Mouse (Mus musculus) embryonic facial prominence, embryonic 15.5 days (tissue): ENCODE data around the gene Enc1. TPM values are rescaled to one million over a fixed set of nuclear protein-coding genes. Genes with fewer than 3 reads are reported as not detected.

ENCODE experiments used
- ATAC-seq: fragments of 200-750 bp; cut with Nextera tagmentation; 2 replicates; pipeline ENCODE4 v1.8.0; 2017; ENCODE audit warnings: low read depth, moderate TSS enrichment; ENCODE audit not compliant: insufficient number of reproducible peaks, low FRiP score, low TSS enrichment
- H3K27ac ChIP-seq: fragments of 300-500 bp; sonication (generic); replicated peaks from 2 replicates; pipeline ENCODE4 v1.5.1; 2015; ENCODE audit warnings: mild to moderate bottlenecking, inconsistent platforms
- H3K27me3 ChIP-seq: fragments of 300-500 bp; sonication (generic); 2 replicates; pipeline ENCODE4 v1.6.1; 2015; ENCODE audit warnings: inconsistent platforms
- H3K36me3 ChIP-seq: fragments of 300-500 bp; sonication (generic); 2 replicates; pipeline ENCODE4 v1.6.1; 2015; ENCODE audit warnings: mild to moderate bottlenecking, inconsistent platforms
- H3K4me1 ChIP-seq: fragments of 300-500 bp; sonication (generic); 2 replicates; pipeline ENCODE4 v1.6.1; 2015; ENCODE audit warnings: inconsistent platforms
- H3K4me2 ChIP-seq: fragments of 300-500 bp; sonication (generic); replicated peaks from 2 replicates; pipeline ENCODE4 v1.6.1; 2015; ENCODE audit warnings: mild to moderate bottlenecking, inconsistent platforms
- H3K4me3 ChIP-seq: fragments of 300-500 bp; sonication (generic); replicated peaks from 2 replicates; pipeline ENCODE4 v1.5.1; 2015; ENCODE audit warnings: mild to moderate bottlenecking, inconsistent platforms
- H3K9ac ChIP-seq: fragments of 300-500 bp; sonication (generic); 2 replicates; pipeline ENCODE4 v1.6.1; 2015; ENCODE audit warnings: inconsistent platforms
- H3K9me3 ChIP-seq: fragments of 300-500 bp; sonication (generic); replicated peaks from 2 replicates; pipeline ENCODE4 v1.6.1; 2016; ENCODE audit warnings: inconsistent platforms
- WGBS: fragments of 180-500 bp; shearing (Covaris S2); methylation state at CpG from one replicate; pipeline ENCODE4 v1.1.7; 2015; 5-methylcytosine and 5-hydroxymethylcytosine counted together
- polyA plus RNA-seq: library from polyadenylated mRNA; unstranded; fragments of >200 nt; fragmentation: Nextera tagmentation; extraction: Ambion mirVana; gene quantifications from 2 replicates; pipeline ENCODE4 v1.2.1, GENCODE M21; 2015

The Enc1 gene
- polyA plus RNA-seq, 1 experiment from 2014 or later: 10.1 TPM

- H3K27me3 ChIP-seq: no peaks in the 10 kb centered on the region
- no peaks in the 10 kb centered on the region for H3K9me3 ChIP-seq
- WGBS: 68% methylated on average over 9 of the region's 9 CpGs
- no peaks in the 10 kb centered on the region for H3K36me3 ChIP-seq
- H3K9ac ChIP-seq: no peak overlapping the region
- ATAC-seq: no peak
- no peak overlapping the region for H3K27ac ChIP-seq
- H3K4me1 ChIP-seq: peaks cover 6% of the 10 kb centered on the region; the same call in 1 of the 2 replicates
- H3K4me2 ChIP-seq: no peak overlapping the region
- H3K4me3 ChIP-seq: no peak overlapping the region
These were observed 54.4 kb downstream of the Enc1 start for GRCm38 (mm10) chr13:97295101-97295852.

DNA sequence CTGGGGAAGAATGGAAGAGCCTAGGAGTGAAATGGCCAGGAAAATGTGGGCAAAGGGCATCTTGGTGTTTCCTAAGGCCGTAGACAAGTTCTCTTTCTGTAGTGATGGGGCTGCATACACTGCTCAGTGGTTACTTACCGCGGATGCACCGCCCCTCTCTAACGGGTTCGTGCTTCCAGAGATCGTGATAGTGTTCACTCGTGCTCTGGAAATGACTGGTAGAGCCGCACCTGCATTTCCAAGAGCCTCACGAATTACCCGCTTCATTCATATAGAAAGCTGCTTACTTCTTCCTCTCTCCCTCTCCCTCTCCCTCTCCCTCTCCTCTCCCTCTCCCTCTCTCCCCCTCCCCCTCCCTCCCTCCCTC is 54.9 kb downstream of the Enc1 start:
- Histone ChIP-seq H3K4me1 (peaks cover 6% of the 10 kb centered on the region; the same call in 1 of the 2 replicates), H3K36me3 (no peaks in the 10 kb centered on the region), H3K9ac (no peak overlapping the region), H3K27ac (no peak overlapping the region), H3K27me3 (no peaks in the 10 kb centered on the region), H3K4me2 (no peak overlapping the region), H3K4me3 (no peak overlapping the region), H3K9me3 (no peaks in the 10 kb centered on the region)
- ATAC-seq: no peak
- 71% methylated on average over 11 of the region's 11 CpGs for WGBS

GRCm38 (mm10) chr13:97296281-97296680 is 55.4 kb downstream of the Enc1 start:
- no peak overlapping the region for H3K4me3 ChIP-seq
- H3K9me3 ChIP-seq: no peaks in the 10 kb centered on the region
- peaks cover 2% of the 10 kb centered on the region; the same call in 1 of the 2 replicates for H3K4me1 ChIP-seq
- ATAC-seq: no peak
- 81% methylated on average over 8 of the region's 8 CpGs for WGBS
- H3K9ac ChIP-seq: no peak overlapping the region
- no peak overlapping the region for H3K27ac ChIP-seq
- H3K4me2 ChIP-seq: no peak overlapping the region
- no peaks in the 10 kb centered on the region for H3K27me3 ChIP-seq
- H3K36me3 ChIP-seq: no peaks in the 10 kb centered on the region

DNA sequence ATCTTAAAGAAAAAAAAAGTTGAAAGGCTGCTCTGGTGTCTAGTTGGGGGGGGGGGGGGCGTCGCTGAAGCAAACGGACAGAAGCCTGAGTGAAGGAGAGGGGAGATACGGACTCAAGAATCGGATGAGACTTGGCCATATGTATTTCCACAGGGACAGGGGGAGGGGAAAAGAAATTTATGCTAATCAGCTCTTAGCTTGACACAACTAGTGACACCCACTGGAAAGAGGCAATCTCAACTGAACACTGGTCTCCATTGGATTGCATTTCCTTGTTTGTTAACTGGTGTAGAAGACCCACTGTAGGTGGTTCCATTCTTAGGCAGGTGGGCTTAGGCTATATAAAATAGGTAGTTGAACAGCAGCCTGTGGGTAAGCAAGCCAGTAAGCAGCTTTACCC is 55.9 kb downstream of the Enc1 start:
- H3K27me3 ChIP-seq: no peaks in the 10 kb centered on the region
- 85% methylated on average over 3 of the region's 5 CpGs for WGBS
- no peak for ATAC-seq

DNA sequence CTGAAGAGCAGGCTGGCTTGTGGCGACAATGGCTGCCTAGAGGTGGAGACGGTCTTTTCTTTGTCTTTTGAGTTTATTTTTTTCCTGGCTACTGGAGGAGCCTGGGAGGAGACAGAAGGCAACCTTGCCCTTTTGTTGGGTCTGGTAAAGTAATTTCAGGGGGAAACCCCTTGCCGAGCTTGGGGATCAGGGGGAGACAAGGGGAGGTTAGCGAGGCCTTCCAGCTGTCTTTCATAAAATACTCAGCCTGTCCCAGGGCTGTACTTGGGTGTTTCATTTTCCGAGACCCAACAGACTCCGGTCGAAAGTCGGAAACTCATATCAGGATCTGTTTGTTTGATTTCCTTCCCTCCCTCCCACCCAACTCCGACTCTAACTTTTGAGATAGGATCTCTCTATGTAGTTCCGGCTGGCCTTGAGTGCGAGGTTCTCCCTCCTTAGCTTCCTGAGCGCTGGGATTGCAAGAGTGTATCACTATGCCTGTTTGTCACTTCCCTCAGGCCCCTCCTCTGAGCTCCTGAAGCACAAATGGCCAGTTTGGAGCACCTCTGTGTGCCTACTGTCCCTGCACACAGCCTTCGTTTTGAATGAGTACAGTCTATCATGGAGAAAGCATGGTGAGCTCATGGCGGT is 56.6 kb downstream of the Enc1 start:
- Histone ChIP-seq H3K9me3 (no peaks in the 10 kb centered on the region), H3K4me3 (no peak overlapping the region), H3K27ac (no peak overlapping the region), H3K27me3 (no peaks in the 10 kb centered on the region), H3K36me3 (no peaks in the 10 kb centered on the region), H3K9ac (no peak overlapping the region), H3K4me1 (no peaks in the 10 kb centered on the region), H3K4me2 (no peak overlapping the region)
- WGBS: 73% methylated on average over 14 of the region's 14 CpGs
- no peak for ATAC-seq

More for the DNA sequence above, 55.9 kb downstream of the Enc1 start:
- no peaks in the 10 kb centered on the region for H3K4me1 ChIP-seq
- no peak overlapping the region for H3K4me3 ChIP-seq
- no peak overlapping the region for H3K9ac ChIP-seq
- no peaks in the 10 kb centered on the region for H3K36me3 ChIP-seq
- no peaks in the 10 kb centered on the region for H3K9me3 ChIP-seq
- no peak overlapping the region for H3K4me2 ChIP-seq
- H3K27ac ChIP-seq: no peak overlapping the region

DNA sequence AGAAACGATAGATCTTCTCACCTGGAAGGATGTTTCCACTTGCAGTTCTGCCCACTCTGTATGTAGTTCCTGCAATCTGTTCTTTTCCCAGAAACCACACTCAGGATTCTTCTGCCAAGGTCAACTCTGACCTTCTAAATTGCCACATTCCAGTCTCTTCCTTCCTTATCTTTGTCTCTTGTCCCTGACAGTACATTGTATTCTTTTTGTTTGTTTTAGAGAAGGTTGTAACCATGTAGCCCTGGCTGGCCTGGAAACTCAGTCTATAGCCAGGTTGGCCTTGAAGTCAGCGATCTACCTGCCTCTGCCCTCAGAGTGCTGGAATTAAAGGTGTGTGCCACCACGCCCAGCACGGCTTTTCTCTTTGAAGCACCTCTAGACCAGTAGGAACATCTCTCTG is 58.0 kb downstream of the Enc1 start:
- no peak for ATAC-seq
- Histone ChIP-seq H3K27ac (no peak overlapping the region), H3K9ac (no peak overlapping the region), H3K4me3 (no peak overlapping the region), H3K9me3 (no peaks in the 10 kb centered on the region), H3K27me3 (no peaks in the 10 kb centered on the region), H3K4me1 (no peaks in the 10 kb centered on the region), H3K36me3 (no peaks in the 10 kb centered on the region), H3K4me2 (no peak overlapping the region)
- 88% methylated on average over 4 of the region's 4 CpGs for WGBS

DNA sequence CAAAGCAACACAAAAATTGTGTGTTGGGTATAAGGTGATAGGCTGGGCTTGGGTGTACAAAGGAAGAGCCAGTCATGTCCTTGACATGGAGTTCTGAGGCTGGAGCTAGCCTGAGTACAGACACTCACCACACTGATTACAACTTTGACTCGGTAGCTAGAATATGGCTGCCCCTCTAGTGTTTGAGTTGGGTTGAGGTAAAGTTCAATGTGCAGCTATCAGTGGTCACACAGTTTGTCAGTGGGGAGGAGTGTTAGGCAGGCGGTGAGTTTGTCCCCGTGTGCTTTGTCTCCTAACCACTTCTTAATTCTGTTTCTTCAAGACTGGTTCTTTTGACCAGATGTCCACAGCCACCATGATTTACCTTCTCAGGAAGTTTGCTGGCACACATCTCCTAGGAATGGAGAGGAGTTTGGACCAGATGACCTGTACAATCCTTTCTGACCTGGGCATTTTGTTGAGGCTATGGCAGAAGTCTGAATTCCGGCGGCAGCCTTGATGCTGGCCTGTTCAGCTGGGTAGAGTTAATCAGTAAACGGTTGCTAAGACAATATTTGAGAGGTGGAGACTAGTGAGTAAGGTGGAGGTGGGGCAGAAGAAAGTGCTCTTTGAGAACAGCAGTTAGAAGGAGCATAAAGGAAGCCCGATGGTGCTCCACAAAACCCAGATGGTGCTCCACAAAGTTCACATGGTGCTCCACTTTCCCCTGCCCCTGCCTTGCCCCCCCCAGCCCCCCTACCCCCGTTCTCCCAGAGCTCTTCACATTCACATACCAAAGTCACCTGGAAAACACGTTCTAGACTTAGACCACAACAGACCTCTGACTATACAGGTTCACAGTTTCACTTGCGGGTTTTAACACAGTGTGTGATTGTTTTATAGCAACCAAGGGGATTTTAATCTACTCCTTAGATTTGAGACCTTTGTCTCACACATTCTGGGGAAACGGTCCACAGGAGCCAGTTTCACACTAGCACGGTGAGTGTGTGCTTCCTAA is 59.3 kb downstream of the Enc1 start:
- no peak for ATAC-seq
- Histone ChIP-seq H3K9me3 (no peaks in the 10 kb centered on the region), H3K27ac (no peak overlapping the region), H3K9ac (no peak overlapping the region), H3K4me2 (no peak overlapping the region), H3K4me1 (no peaks in the 10 kb centered on the region), H3K4me3 (no peak overlapping the region), H3K27me3 (no peaks in the 10 kb centered on the region), H3K36me3 (no peaks in the 10 kb centered on the region)
- 81% methylated on average over 12 of the region's 12 CpGs for WGBS

Other genes with a start within 250 kb of the Enc1 start
- gene 1700029F12Rik, start 206.7 kb upstream of the Enc1 start, polyA plus RNA-seq: not detected in 2 replicates
- gene Fam169a, start 173.8 kb upstream of the Enc1 start, polyA plus RNA-seq: 1.3 TPM in 2 replicates
- 2.3 and 12.4 TPM in 2 replicates for gene Gm6169, start 141.9 kb upstream of the Enc1 start, polyA plus RNA-seq
- gene Gfm2, start 103.2 kb upstream of the Enc1 start, polyA plus RNA-seq: 25.3 and 26.2 TPM in 2 replicates
- 55.5 and 63.0 TPM in 2 replicates for gene Nsa2, start 103.2 kb upstream of the Enc1 start, polyA plus RNA-seq
- gene Hexb, start 42.7 kb upstream of the Enc1 start, polyA plus RNA-seq: 46.0 and 49.6 TPM in 2 replicates